Mouse (Mus musculus) hindbrain, embryonic 14.5 days (tissue): ENCODE data around the gene Armc6. TPM values are rescaled to one million over a fixed set of nuclear protein-coding genes. Genes with fewer than 3 reads are reported as not detected.
A peak's percentile ranks its signal among the peaks of the same experiment; 100 is the strongest.

ENCODE experiments used
- ATAC-seq: fragments of 200-750 bp; cut with Nextera tagmentation; 2 replicates; pipeline ENCODE4 v1.8.0; 2017; ENCODE audit warnings: moderate number of reproducible peaks, mild to moderate bottlenecking, moderate TSS enrichment, moderate library complexity; ENCODE audit not compliant: low FRiP score
- DNase-seq: peaks from one replicate; pipeline ENCODE4 v3.0.0-alpha.2; 2015; ENCODE audit warnings: low spot score
- H3K27ac ChIP-seq: fragments of 300-500 bp; sonication (generic); 2 replicates; pipeline ENCODE4 v1.5.1; 2014; ENCODE audit warnings: mild to moderate bottlenecking, moderate library complexity
- H3K27me3 ChIP-seq: fragments of 300-500 bp; sonication (generic); 2 replicates; pipeline ENCODE4 v1.6.1; 2014; ENCODE audit warnings: mild to moderate bottlenecking, low read length, mixed read lengths; ENCODE audit not compliant: control insufficient read depth, insufficient read depth
- H3K36me3 ChIP-seq: fragments of 300-500 bp; sonication (generic); replicated peaks from 2 replicates; pipeline ENCODE4 v1.6.1; 2014; ENCODE audit not compliant: control insufficient read depth, insufficient read depth
- H3K4me1 ChIP-seq: fragments of 300-500 bp; sonication (generic); replicated peaks from 2 replicates; pipeline ENCODE4 v1.6.1; 2014; ENCODE audit warnings: antibody characterized with exemption, low read length, mixed read lengths; ENCODE audit not compliant: control insufficient read depth, insufficient read depth
- H3K4me2 ChIP-seq: fragments of 300-500 bp; sonication (generic); replicated peaks from 2 replicates; pipeline ENCODE4 v1.6.1; 2014; ENCODE audit warnings: mild to moderate bottlenecking, moderate library complexity
- H3K4me3 ChIP-seq: fragments of 300-500 bp; sonication (generic); replicated peaks from 2 replicates; pipeline ENCODE4 v1.5.1; 2014; ENCODE audit warnings: mild to moderate bottlenecking, low read length
- H3K9ac ChIP-seq: fragments of 300-500 bp; sonication (generic); 2 replicates; pipeline ENCODE4 v1.6.1; 2014
- H3K9me3 ChIP-seq: fragments of 300-500 bp; sonication (generic); 2 replicates; pipeline ENCODE4 v1.6.1; 2016; ENCODE audit warnings: low read length; ENCODE audit not compliant: control insufficient read depth
- WGBS: fragments of 180-500 bp; shearing (Covaris S2); extraction: QIAGEN DNeasy Blood & Tissue Kit; methylation state at CpG from one replicate; pipeline ENCODE4 v1.1.7; 2014; 5-methylcytosine and 5-hydroxymethylcytosine counted together
- polyA plus RNA-seq: library from polyadenylated mRNA; unstranded; fragments of >200 nt; fragmentation: Nextera tagmentation; extraction: Ambion mirVana; gene quantifications from 2 replicates; pipeline ENCODE4 v1.2.1, GENCODE M21; 2014

Gene Armc6
- polyA plus RNA-seq, 1 experiment from 2014 or later, result 97.6 TPM

GRCm38 (mm10) chr8:70237842-70238241 lies 3.6 kb upstream of the Armc6 start:
- 88% methylated on average over 2 of the region's 2 CpGs for WGBS
- no peak overlapping the region for H3K4me3 ChIP-seq
- H3K9ac ChIP-seq, result no peak overlapping the region
- peaks cover 17% of the 10 kb centered on the region for H3K4me1 ChIP-seq
- H3K4me2 ChIP-seq, result no peak overlapping the region
- H3K9me3 ChIP-seq, result no peaks in the 10 kb centered on the region
- no peaks in the 10 kb centered on the region for H3K27me3 ChIP-seq
- ATAC-seq (no peak), DNase-seq (no peak)
- peaks cover 66% of the 10 kb centered on the region for H3K36me3 ChIP-seq
- H3K27ac ChIP-seq, result no peak overlapping the region

DNA sequence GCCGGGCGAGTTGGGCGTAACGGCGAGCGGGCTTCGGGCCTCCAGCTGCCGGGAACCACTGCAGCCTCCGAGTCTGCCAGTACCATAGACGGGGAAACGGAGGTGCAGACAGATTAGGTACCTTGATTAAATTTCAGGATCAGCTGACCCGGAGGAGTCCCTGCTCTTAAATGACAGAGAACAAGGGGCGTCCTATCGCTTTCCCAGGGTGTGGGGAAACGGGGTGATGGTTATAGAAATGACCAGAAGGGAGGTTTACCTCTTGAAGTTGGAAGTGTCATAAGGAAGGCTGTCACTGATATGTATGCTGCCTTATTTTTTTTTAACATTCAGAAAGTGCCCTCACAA lies 489 bp upstream of the Armc6 start:
- Histone ChIP-seq H3K27me3 (no peaks in the 10 kb centered on the region), H3K36me3 (peaks cover 51% of the 10 kb centered on the region), H3K9ac (peak overlapping the region; percentile 85), H3K4me2 (peak overlapping the region; percentile 82), H3K9me3 (no peaks in the 10 kb centered on the region), H3K4me1 (peaks cover 17% of the 10 kb centered on the region), H3K27ac (peak overlapping the region; percentile 90), H3K4me3 (peak overlapping the region; percentile 78)
- WGBS, result 0% methylated on average over 15 of the region's 15 CpGs
- ATAC-seq (no peak), DNase-seq (no peak)

GRCm38 (mm10) chr8:70233606-70234005 lies 660 bp downstream of the Armc6 start:
- peak overlapping the region; percentile 85 for H3K9ac ChIP-seq
- ATAC-seq (peak; percentile 31), DNase-seq (no peak)
- WGBS, result 8% methylated on average over 13 of the region's 13 CpGs
- H3K4me3 ChIP-seq, result peak overlapping the region; percentile 78
- peaks cover 51% of the 10 kb centered on the region for H3K36me3 ChIP-seq
- H3K4me2 ChIP-seq, result peak overlapping the region; percentile 82
- no peaks in the 10 kb centered on the region for H3K9me3 ChIP-seq
- no peaks in the 10 kb centered on the region for H3K27me3 ChIP-seq
- peaks cover 17% of the 10 kb centered on the region for H3K4me1 ChIP-seq
- H3K27ac ChIP-seq, result peak overlapping the region; percentile 90

DNA sequence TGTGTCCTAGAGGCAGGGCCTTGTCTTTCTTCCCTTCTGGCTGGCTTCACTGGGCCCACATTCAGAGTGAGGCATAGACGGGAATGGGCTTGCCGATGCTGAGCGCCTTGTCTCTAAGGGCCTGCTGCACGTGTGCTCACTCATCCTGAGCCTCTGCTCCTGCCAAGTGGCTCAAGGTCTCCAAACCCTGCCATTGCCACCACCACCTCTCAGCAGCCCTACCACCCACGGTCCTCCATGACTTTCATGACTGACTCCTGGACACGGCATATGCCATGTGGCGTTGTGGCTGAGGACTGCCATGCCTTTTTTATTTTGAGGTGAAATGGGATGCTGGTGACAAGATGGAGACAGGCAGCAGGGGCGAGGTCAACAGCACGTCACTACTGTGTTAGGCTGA lies 3.4 kb downstream of the Armc6 start:
- ATAC-seq, result no peak
- H3K4me1 ChIP-seq, result peaks cover 13% of the 10 kb centered on the region
- no peak overlapping the region for H3K4me3 ChIP-seq
- H3K36me3 ChIP-seq, result peaks cover 50% of the 10 kb centered on the region
- DNase-seq, result no peak
- no peak overlapping the region for H3K9ac ChIP-seq
- 92% methylated on average over 9 of the region's 9 CpGs for WGBS
- H3K9me3 ChIP-seq, result no peaks in the 10 kb centered on the region
- H3K27me3 ChIP-seq, result no peaks in the 10 kb centered on the region
- H3K4me2 ChIP-seq, result no peak overlapping the region
- no peak overlapping the region for H3K27ac ChIP-seq

- H3K36me3 ChIP-seq, result peaks cover 77% of the 10 kb centered on the region
- ATAC-seq, result no peak
These were observed 6.3 kb downstream of the Armc6 start for GRCm38 (mm10) chr8:70227997-70228396.

GRCm38 (mm10) chr8:70223341-70223740 lies 10.9 kb downstream of the Armc6 start:
- Histone ChIP-seq H3K4me3 (no peak overlapping the region), H3K4me2 (no peak overlapping the region), H3K4me1 (no peaks in the 10 kb centered on the region), H3K9me3 (no peaks in the 10 kb centered on the region), H3K27me3 (no peaks in the 10 kb centered on the region), H3K36me3 (peaks cover 69% of the 10 kb centered on the region), H3K27ac (no peak overlapping the region), H3K9ac (no peak overlapping the region)
- DNase-seq (no peak), ATAC-seq (no peak)
- 53% methylated on average over 6 of the region's 6 CpGs for WGBS

More at GRCm38 (mm10) chr8:70227997-70228396, 6.3 kb downstream of the Armc6 start:
- no peak overlapping the region for H3K4me2 ChIP-seq
- H3K4me3 ChIP-seq, result no peak overlapping the region
- no peak for DNase-seq
- no peak overlapping the region for H3K27ac ChIP-seq
- H3K9ac ChIP-seq, result 0 out of 2 replicates have a peak overlapping the region, but pooled peaks have one; percentile 3
- no peaks in the 10 kb centered on the region for H3K27me3 ChIP-seq
- H3K4me1 ChIP-seq, result peaks cover under 1% of the 10 kb centered on the region
- WGBS, result 20% methylated on average over 4 of the region's 4 CpGs
- H3K9me3 ChIP-seq, result no peaks in the 10 kb centered on the region

DNA sequence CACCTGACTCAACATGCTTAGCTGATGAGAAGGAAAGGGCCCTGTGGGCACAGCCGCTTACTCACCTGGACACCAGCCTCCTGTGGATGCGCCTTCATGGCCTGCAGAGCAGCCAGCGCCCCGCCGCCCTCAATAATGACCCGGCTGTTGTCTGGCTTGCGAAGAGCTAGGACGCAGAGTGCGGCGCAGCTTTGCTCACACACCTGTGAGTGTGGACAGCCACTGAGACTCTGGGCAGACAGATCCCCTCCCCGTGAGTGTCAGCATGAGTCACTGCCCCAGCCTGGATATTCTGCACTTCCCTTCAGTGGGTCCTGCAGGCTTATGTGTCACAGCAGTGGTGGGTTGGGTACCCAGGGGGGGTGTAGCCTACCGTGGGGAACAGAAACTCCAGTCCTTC lies 12.2 kb downstream of the Armc6 start:
- no peak overlapping the region for H3K9ac ChIP-seq

DNA sequence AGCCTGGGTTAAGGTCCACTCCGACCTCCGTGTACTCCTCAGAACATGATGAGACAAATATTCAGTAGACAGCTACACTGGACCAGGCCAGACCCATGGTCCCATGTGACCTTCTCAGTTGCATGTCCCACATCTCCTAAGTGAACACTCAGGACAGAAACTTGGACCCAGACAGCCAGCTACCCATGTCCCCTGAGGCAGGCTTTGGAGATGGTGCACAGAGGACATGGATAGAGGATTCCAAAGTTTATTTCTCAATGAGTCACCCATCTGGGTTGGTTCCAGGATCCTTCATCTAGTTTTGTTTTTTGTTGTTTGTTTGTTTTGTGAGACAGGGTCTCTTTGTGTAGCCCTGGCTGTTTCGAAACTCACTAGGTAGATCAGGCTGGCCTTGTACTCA lies 13.4 kb downstream of the Armc6 start:
- H3K4me2 ChIP-seq, result no peak overlapping the region
- ATAC-seq, result no peak
- peaks cover 48% of the 10 kb centered on the region for H3K36me3 ChIP-seq

More for the DNA sequence above, 12.2 kb downstream of the Armc6 start:
- H3K36me3 ChIP-seq, result peaks cover 56% of the 10 kb centered on the region
- no peaks in the 10 kb centered on the region for H3K27me3 ChIP-seq
- H3K4me1 ChIP-seq, result no peaks in the 10 kb centered on the region
- H3K4me2 ChIP-seq, result no peak overlapping the region
- no peak for DNase-seq
- no peak overlapping the region for H3K27ac ChIP-seq
- ATAC-seq, result no peak
- no peaks in the 10 kb centered on the region for H3K9me3 ChIP-seq
- no peak overlapping the region for H3K4me3 ChIP-seq
- WGBS, result 91% methylated on average over 12 of the region's 12 CpGs

GRCm38 (mm10) chr8:70220236-70220840 lies 13.9 kb downstream of the Armc6 start:
- Histone ChIP-seq H3K9me3 (no peaks in the 10 kb centered on the region), H3K27ac (no peak overlapping the region), H3K9ac (no peak overlapping the region), H3K4me1 (no peaks in the 10 kb centered on the region), H3K4me2 (no peak overlapping the region), H3K27me3 (no peaks in the 10 kb centered on the region), H3K36me3 (peaks cover 43% of the 10 kb centered on the region), H3K4me3 (no peak overlapping the region)
- WGBS, result 73% methylated on average over 8 of the region's 8 CpGs
- DNase-seq (no peak), ATAC-seq (no peak)

More for the DNA sequence above, 13.4 kb downstream of the Armc6 start:
- Histone ChIP-seq H3K4me3 (no peak overlapping the region), H3K4me1 (no peaks in the 10 kb centered on the region), H3K27ac (no peak overlapping the region), H3K27me3 (no peaks in the 10 kb centered on the region), H3K9ac (no peak overlapping the region), H3K9me3 (no peaks in the 10 kb centered on the region)
- DNase-seq, result no peak
- 95% methylated on average over 3 of the region's 3 CpGs for WGBS
